Comparison of ENCODE assay signal across 8 mouse cellular contexts in the genomic region with DNA sequence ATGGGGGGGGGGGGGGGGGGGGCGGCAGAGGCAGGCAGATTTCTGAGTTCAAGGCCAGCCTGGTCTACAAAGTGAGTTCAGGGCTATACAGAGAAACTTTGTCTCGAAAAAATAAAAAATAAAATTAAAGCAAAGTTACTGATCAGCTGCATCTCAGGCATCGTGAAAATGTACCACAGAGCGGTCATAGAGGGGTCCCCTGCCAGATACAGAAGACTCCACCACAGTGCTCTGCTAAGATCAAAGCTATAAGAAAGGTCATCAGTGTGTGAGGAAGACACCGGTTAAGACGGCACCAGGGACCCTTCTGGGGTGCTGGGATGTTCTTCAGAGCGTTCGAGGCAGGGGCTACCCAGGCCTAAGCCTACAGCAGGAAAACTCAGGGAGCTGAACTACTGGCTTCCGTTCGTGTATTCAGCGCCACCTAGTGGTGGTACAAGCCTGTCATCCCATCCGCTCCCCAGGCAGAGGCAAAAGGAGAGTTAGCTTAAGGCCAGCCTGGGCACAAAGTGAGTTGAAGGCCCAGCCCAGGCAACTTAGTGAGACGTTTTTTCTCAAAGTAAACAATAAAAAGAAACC. TPM values are rescaled to one million over a fixed set of nuclear protein-coding genes. Genes with fewer than 3 reads are reported as not detected.
A peak's percentile ranks its signal among the peaks of the same experiment; 100 is the strongest.
DNase-seq lines count a peak whose midpoint lies in the region; ATAC-seq lines count a peak whose summit lies in the region.
"Had no signal": no experiment of that assay in that cellular context is flagged by ENCODE, and none has a peak within 500 bp of the region (broad histone marks: within the 10 kb centered on the region; RNA-seq: fewer than 3 reads in every experiment).

No protein-coding gene starts in this region.

- no peak overlapping the region for H3K9ac ChIP-seq in hindbrain, embryonic 12.5 days

- no peaks in the 10 kb centered on the region for H3K27me3 ChIP-seq in hindbrain, embryonic 12.5 days

- no peak overlapping the region for H3K4me3 ChIP-seq in hindbrain, embryonic 12.5 days
- H3K4me3 ChIP-seq: myocyte had no signal

- peak; percentile 65 for ATAC-seq in hindbrain, embryonic 12.5 days (ENCODE audit: low FRiP score)

- no peak overlapping the region for H3K4me2 ChIP-seq in hindbrain, embryonic 12.5 days (replicated peaks)

- no peak overlapping the region for H3K27ac ChIP-seq in hindbrain, embryonic 12.5 days

- 19% methylated on average over 12 of the region's 13 CpGs for WGBS in hindbrain, embryonic 12.5 days

- no peaks in the 10 kb centered on the region for H3K36me3 ChIP-seq in hindbrain, embryonic 12.5 days

- H3K9me3 ChIP-seq in hindbrain, embryonic 12.5 days (replicated peaks), result no peaks in the 10 kb centered on the region

- H3K4me1 ChIP-seq in hindbrain, embryonic 12.5 days, result peaks cover 6% of the 10 kb centered on the region

- DNase-seq in NIH3T3 (ENCODE audit: low read depth), result peak; percentile 94
- DNase-seq in cerebellum, adult 8-10 months, result peak; percentile 58
- peak; percentile 81 for DNase-seq in forelimb bud, embryonic 11.5 days (ENCODE audit: low read depth, low spot score)
- DNase-seq in layer of hippocampus, postnatal 14 days (ENCODE audit: low spot score in 2 of 2), result peak; percentile 59 to 75
- DNase-seq in lung, postnatal 25 days (ENCODE audit: low spot score), result peak; percentile 70
- DNase-seq in right cerebral cortex, postnatal 25 days, result peak; percentile 44

RNA-seq across cellular contexts. Expression of gene Pald1, which starts 15.9 kb away (rescaled TPM):
- polyA plus RNA-seq in hindbrain, embryonic 12.5 days (2016; fragmentation: Nextera tagmentation; extraction: Ambion mirVana), result 34.5 and 39.3 TPM in 2 replicates
- 10 to 100 TPM; 16.5 to 22.1 TPM for total RNA-seq in layer of hippocampus, postnatal 14 days (2021)

RNA-seq across cellular contexts. Expression of gene Nodal, which starts 18.5 kb away (rescaled TPM):
- polyA plus RNA-seq in hindbrain, embryonic 12.5 days (2016; fragmentation: Nextera tagmentation; extraction: Ambion mirVana), result 0.10 TPM in 1 of 2 replicates, not detected in the other
- not detected for total RNA-seq in layer of hippocampus, postnatal 14 days (2021)

RNA-seq across cellular contexts. Expression of gene Eif4ebp2, which starts 53.2 kb away (rescaled TPM):
- polyA plus RNA-seq in hindbrain, embryonic 12.5 days (2016; fragmentation: Nextera tagmentation; extraction: Ambion mirVana), result 63.2 and 71.0 TPM in 2 replicates
- total RNA-seq in layer of hippocampus, postnatal 14 days (2021), result 10 to 100 TPM; 46.2 to 51.2 TPM

Comparison
In these comparisons a context has a peak if more than half of its experiments do, and no peak if none do; other contexts are left out.
1. DNase-seq: peak in every context shown above with its lines; median percentile 94 in NIH3T3; 81 in forelimb bud, embryonic 11.5 days; 70 in lung, postnatal 25 days; 67 in layer of hippocampus, postnatal 14 days; 58 in cerebellum, adult 8-10 months; 44 in right cerebral cortex, postnatal 25 days.